13 mouse cellular contexts compared by ENCODE assay signal in the genomic region with DNA sequence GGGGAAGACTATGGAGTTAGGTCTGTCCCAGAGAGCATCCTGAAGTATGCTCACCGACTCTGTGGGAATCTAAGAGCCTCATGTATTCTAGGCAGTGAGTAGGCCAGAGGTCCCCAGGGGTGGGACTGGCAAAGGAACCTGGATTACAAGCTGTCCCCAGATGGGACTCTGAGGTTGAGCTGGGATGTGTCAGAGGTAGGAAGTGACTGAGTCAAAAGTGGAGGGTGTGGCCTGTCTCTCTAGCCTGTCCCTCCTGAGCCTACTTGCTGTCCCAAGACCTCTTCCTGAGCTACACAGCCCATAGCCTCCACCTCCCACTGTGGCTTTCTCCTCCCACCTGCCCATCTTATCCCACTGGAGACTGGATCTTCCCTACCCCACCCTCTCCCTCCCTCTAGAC. TPM values are rescaled to one million over a fixed set of nuclear protein-coding genes. Genes with fewer than 3 reads are reported as not detected.
A peak's percentile ranks its signal among the peaks of the same experiment; 100 is the strongest.
DNase-seq lines count a peak whose midpoint lies in the region; ATAC-seq and TF ChIP-seq lines count a peak whose summit lies in the region.
"Had no signal": no experiment of that assay in that cellular context is flagged by ENCODE, and none has a peak within 500 bp of the region (broad histone marks: within the 10 kb centered on the region; RNA-seq: fewer than 3 reads in every experiment).

No protein-coding gene starts in this region.

- H3K4me1 ChIP-seq in embryonic facial prominence, embryonic 15.5 days, result peaks cover 13% of the 10 kb centered on the region
- H3K4me1 ChIP-seq in midbrain, embryonic 15.5 days, result peaks cover 18% of the 10 kb centered on the region
- H3K4me1 ChIP-seq in lung, adult 2 months (ENCODE audit: control insufficient read depth, insufficient read depth, low read length), result 0 out of 2 replicates have a peak, but pooled peaks cover 2% of the 10 kb centered on the region

- WGBS in embryonic facial prominence, embryonic 15.5 days, result 57% methylated on average over 1 of the region's 1 CpGs
- WGBS in midbrain, embryonic 15.5 days, result 67% methylated on average over 1 of the region's 1 CpGs
- WGBS in lung, adult 2 months, result 54% methylated on average over 1 of the region's 1 CpGs

- TF ChIP-seq CTCF in gastrocnemius, adult 2 months (IDR thresholded peaks at IDR 0.05), result no peak
- no peak for TF ChIP-seq CTCF in layer of hippocampus, adult 2 months (conservative IDR thresholded peaks at IDR 0.05)
- no peak for TF ChIP-seq CTCF in lung, adult 2 months (IDR thresholded peaks at IDR 0.05; ENCODE audit: insufficient read depth, low read length)

- no peak overlapping the region for H3K9ac ChIP-seq in embryonic facial prominence, embryonic 15.5 days
- 0 out of 2 replicates have a peak overlapping the region, but pooled peaks have one; percentile 59 for H3K9ac ChIP-seq in midbrain, embryonic 15.5 days

- 0 out of 2 replicates have a peak overlapping the region, but pooled peaks have one; percentile 94 for H3K4me2 ChIP-seq in embryonic facial prominence, embryonic 15.5 days (replicated peaks)
- H3K4me2 ChIP-seq in midbrain, embryonic 15.5 days, result peak overlapping the region; percentile 95

- DNase-seq in gastrocnemius, adult 2 months, result no peak
- DNase-seq in gastrocnemius, postnatal 4 days (ENCODE audit: low spot score in 2 of 2), result no peak
- DNase-seq in layer of hippocampus, adult 2 months (ENCODE audit: low spot score in 2 of 2), result no peak
- no peak for DNase-seq in layer of hippocampus, adult 9-10 months (ENCODE audit: low spot score)
- no peak for DNase-seq in c-Kit-positive CD71-positive TER-119-positive erythroid progenitor cells, embryonic 14.5 days (ENCODE audit: low spot score)
- no peak for DNase-seq in lung, adult 2 months
- DNase-seq: adrenal gland, postnatal 25 days; cerebellum, adult 11 months; thymus, postnatal 36 days had no signal

- no peaks in the 10 kb centered on the region for H3K9me3 ChIP-seq in embryonic facial prominence, embryonic 15.5 days (replicated peaks)
- no peaks in the 10 kb centered on the region for H3K9me3 ChIP-seq in midbrain, embryonic 15.5 days

- H3K27me3 ChIP-seq in embryonic facial prominence, embryonic 15.5 days, result peaks cover 18% of the 10 kb centered on the region
- H3K27me3 ChIP-seq in midbrain, embryonic 15.5 days (replicated peaks), result peaks cover 14% of the 10 kb centered on the region; the same call in 1 of the 2 replicates

- TF ChIP-seq POLR2A in lung, adult 2 months (IDR thresholded peaks at IDR 0.05; ENCODE audit: borderline replicate concordance, extremely low read depth, low read depth, low read length), result no peak

- intact Hi-C loops in gastrocnemius, adult 2 months (cut with DNase I), result no loop called here

- peak overlapping the region; percentile 78 for H3K4me3 ChIP-seq in gastrocnemius, adult 2 months
- H3K4me3 ChIP-seq in layer of hippocampus, adult 2 months, result peak overlapping the region; percentile 63
- no peak overlapping the region for H3K4me3 ChIP-seq in embryonic facial prominence, embryonic 15.5 days (replicated peaks)
- H3K4me3 ChIP-seq in midbrain, embryonic 15.5 days, result peak overlapping the region; percentile 65
- H3K4me3 ChIP-seq in lung, adult 2 months (replicated peaks; ENCODE audit: extremely low read depth, low read depth, low read length), result no peak overlapping the region

- no peaks in the 10 kb centered on the region for H3K36me3 ChIP-seq in embryonic facial prominence, embryonic 15.5 days
- H3K36me3 ChIP-seq in midbrain, embryonic 15.5 days (replicated peaks), result no peaks in the 10 kb centered on the region

- H3K27ac ChIP-seq in gastrocnemius, adult 2 months, result peak overlapping the region; percentile 96
- peak overlapping the region; percentile 62 for H3K27ac ChIP-seq in layer of hippocampus, adult 2 months
- H3K27ac ChIP-seq in embryonic facial prominence, embryonic 15.5 days (replicated peaks), result no peak overlapping the region
- no peak overlapping the region for H3K27ac ChIP-seq in midbrain, embryonic 15.5 days

- no peak for ATAC-seq in embryonic facial prominence, embryonic 15.5 days (ENCODE audit: insufficient number of reproducible peaks, low FRiP score, low TSS enrichment, low read depth)
- no peak for ATAC-seq in midbrain, embryonic 15.5 days (replicated peaks)
- ATAC-seq: lung, postnatal 0 days had no signal

RNA-seq across cellular contexts. Expression of a gene that starts 1.6 kb away (rescaled TPM):
- total RNA-seq in gastrocnemius, adult 2 months (2021), result 10 to 100 TPM; 21.8 to 31.9 TPM
- total RNA-seq in gastrocnemius, postnatal 4 days (2021), result 10 to 100 TPM; 32.1 to 32.2 TPM
- total RNA-seq in layer of hippocampus, adult 2 months (2021), result 10 to 100 TPM; 19.5 to 20.0 TPM
- polyA plus RNA-seq in embryonic facial prominence, embryonic 15.5 days (2015; fragmentation: Nextera tagmentation; extraction: Ambion mirVana), result 9.6 and 11.1 TPM in 2 replicates
- 7.9 and 9.3 TPM in 2 replicates for polyA plus RNA-seq in midbrain, embryonic 15.5 days (2015; fragmentation: Nextera tagmentation; extraction: Ambion mirVana)
- polyA plus RNA-seq in lung, adult 2 months (2012; rRNA removed), result 1.9 and 2.3 TPM in 2 replicates
- total RNA-seq: CH12.LX had no signal

RNA-seq across cellular contexts. Expression of a gene that starts 16.9 kb away (rescaled TPM):
- total RNA-seq in gastrocnemius, adult 2 months (2021), result under 1 TPM; 0.25 to 0.48 TPM
- 1 to 10 TPM in 1 of 2 experiments, under 1 TPM in 1; 0.98 to 1.2 TPM for total RNA-seq in gastrocnemius, postnatal 4 days (2021)
- 1 to 10 TPM; 1.5 to 1.8 TPM for total RNA-seq in layer of hippocampus, adult 2 months (2021)
- 0.29 and 0.71 TPM in 2 replicates for polyA plus RNA-seq in embryonic facial prominence, embryonic 15.5 days (2015; fragmentation: Nextera tagmentation; extraction: Ambion mirVana)
- 0.49 and 0.67 TPM in 2 replicates for polyA plus RNA-seq in midbrain, embryonic 15.5 days (2015; fragmentation: Nextera tagmentation; extraction: Ambion mirVana)
- 12.9 and 19.5 TPM in 2 replicates for polyA plus RNA-seq in lung, adult 2 months (2012; rRNA removed)
- total RNA-seq: CH12.LX had no signal

RNA-seq across cellular contexts. Expression of a gene that starts 47.4 kb away (rescaled TPM):
- total RNA-seq in gastrocnemius, adult 2 months (2021), result 10 to 100 TPM; 28.2 to 30.2 TPM
- 10 to 100 TPM; 43.4 to 52.1 TPM for total RNA-seq in gastrocnemius, postnatal 4 days (2021)
- total RNA-seq in layer of hippocampus, adult 2 months (2021), result 100 to 1,000 TPM; 150 to 159 TPM
- polyA plus RNA-seq in embryonic facial prominence, embryonic 15.5 days (2015; fragmentation: Nextera tagmentation; extraction: Ambion mirVana), result 127 and 132 TPM in 2 replicates
- 125 and 135 TPM in 2 replicates for polyA plus RNA-seq in midbrain, embryonic 15.5 days (2015; fragmentation: Nextera tagmentation; extraction: Ambion mirVana)
- 41.6 and 59.7 TPM in 2 replicates for polyA plus RNA-seq in lung, adult 2 months (2012; rRNA removed)

Comparison
In these comparisons a context has a peak if more than half of its experiments do, and no peak if none do; other contexts are left out.
1. H3K27ac ChIP-seq: peak in gastrocnemius, adult 2 months (single experiment) and layer of hippocampus, adult 2 months (single experiment); none in embryonic facial prominence, embryonic 15.5 days (single experiment) and midbrain, embryonic 15.5 days (single experiment).
2. H3K4me3 ChIP-seq: peak in gastrocnemius, adult 2 months (single experiment), layer of hippocampus, adult 2 months (single experiment) and midbrain, embryonic 15.5 days (single experiment); none in embryonic facial prominence, embryonic 15.5 days (single experiment) and lung, adult 2 months (single experiment).